Mouse (Mus musculus) forebrain, embryonic 11.5 days (tissue): ENCODE data around the gene Plaur. TPM values are rescaled to one million over a fixed set of nuclear protein-coding genes. Genes with fewer than 3 reads are reported as not detected.
A peak's percentile ranks its signal among the peaks of the same experiment; 100 is the strongest.

Experiments
- ATAC-seq: fragments of 200-750 bp; cut with Nextera tagmentation; replicated peaks from 2 replicates; pipeline ENCODE4 v1.8.0; 2017; ENCODE audit warnings: moderate TSS enrichment; ENCODE audit not compliant: low FRiP score
- DNase-seq: peaks from one replicate; pipeline ENCODE4 v3.0.0-alpha.2; 2017; ENCODE audit warnings: low spot score
- H3K27ac ChIP-seq: fragments of 300-500 bp; sonication (generic); 2 replicates; pipeline ENCODE4 v1.5.1; 2014; ENCODE audit warnings: low read depth, low read length
- H3K27me3 ChIP-seq: fragments of 300-500 bp; sonication (generic); 2 replicates; pipeline ENCODE4 v1.6.1; 2014; ENCODE audit warnings: mild to moderate bottlenecking, low read length, mixed read lengths; ENCODE audit not compliant: control insufficient read depth, insufficient read depth
- H3K36me3 ChIP-seq: fragments of 300-500 bp; sonication (generic); 2 replicates; pipeline ENCODE4 v1.6.1; 2014; ENCODE audit warnings: mild to moderate bottlenecking, low read length, moderate library complexity, mixed read lengths; ENCODE audit not compliant: control insufficient read depth, insufficient read depth
- H3K4me1 ChIP-seq: fragments of 300-500 bp; sonication (generic); replicated peaks from 2 replicates; pipeline ENCODE4 v1.6.1; 2014; ENCODE audit warnings: low read length, mixed read lengths; ENCODE audit not compliant: control insufficient read depth, insufficient read depth
- H3K4me2 ChIP-seq: fragments of 300-500 bp; sonication (generic); 2 replicates; pipeline ENCODE4 v1.6.1; 2014; ENCODE audit warnings: low read depth, mild to moderate bottlenecking, low read length, moderate library complexity, mixed read lengths; ENCODE audit not compliant: severe bottlenecking
- H3K4me3 ChIP-seq: fragments of 300-500 bp; sonication (generic); 2 replicates; pipeline ENCODE4 v1.5.1; 2014; ENCODE audit warnings: low read depth, low read length
- H3K9ac ChIP-seq: fragments of 300-500 bp; sonication (generic); 2 replicates; pipeline ENCODE4 v1.6.1; 2014; ENCODE audit warnings: low read length
- H3K9me3 ChIP-seq: fragments of 300-500 bp; sonication (generic); 2 replicates; pipeline ENCODE4 v1.6.1; 2016; ENCODE audit warnings: low read length, mixed read lengths; ENCODE audit not compliant: control insufficient read depth
- WGBS: fragments of 180-500 bp; shearing (Covaris S2); extraction: QIAGEN DNeasy Blood & Tissue Kit; methylation state at CpG from one replicate; pipeline ENCODE4 v1.1.7; 2014; 5-methylcytosine and 5-hydroxymethylcytosine counted together
- polyA plus RNA-seq: library from polyadenylated mRNA; unstranded; fragments of >200 nt; fragmentation: Nextera tagmentation; extraction: Ambion mirVana; gene quantifications from 2 replicates; pipeline ENCODE4 v1.2.1, GENCODE M21; 2014

Plaur gene
- polyA plus RNA-seq, 1 experiment from 2014 or later, result 1.1 TPM

DNA sequence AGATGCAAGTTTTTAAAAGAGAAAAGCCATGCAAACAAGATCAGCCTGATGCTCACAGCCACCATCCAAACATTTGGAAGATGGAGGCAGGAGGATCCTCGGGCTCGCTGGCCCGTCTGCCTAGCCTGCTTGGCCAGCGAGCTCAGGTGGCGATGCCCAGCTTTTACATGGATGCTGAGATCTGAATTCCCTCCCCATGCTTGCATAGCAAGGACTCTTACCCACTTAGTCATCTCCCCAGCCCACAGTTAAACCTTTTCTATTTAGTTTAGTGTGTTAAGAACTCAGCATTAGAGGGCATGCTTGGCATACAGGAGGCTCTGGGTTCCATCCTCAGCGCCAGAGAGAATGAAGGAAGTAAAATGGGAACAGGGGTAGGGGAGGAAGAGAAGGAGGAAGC is 23.1 kb upstream of the Plaur start:
- no peak for ATAC-seq

DNA sequence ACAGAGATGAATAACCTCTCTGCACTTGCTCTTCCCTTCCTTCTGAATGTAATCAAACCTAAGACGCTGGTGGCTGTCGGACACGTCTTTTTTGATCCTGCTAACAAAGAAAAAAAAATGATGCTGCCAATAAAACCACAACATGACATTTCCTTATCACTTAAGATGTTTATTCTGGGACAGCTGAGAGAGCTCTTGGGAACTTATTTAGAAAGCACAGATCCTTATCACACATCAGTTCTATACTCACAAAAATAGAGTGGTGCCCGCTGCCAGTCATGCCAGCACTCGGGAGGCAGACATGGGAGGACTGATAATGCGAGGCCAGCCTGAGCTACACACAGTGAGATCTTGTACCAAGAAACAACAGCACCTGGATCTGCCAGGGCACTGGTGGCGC is 22.4 kb upstream of the Plaur start:
- DNase-seq (no peak), ATAC-seq (no peak)
- Histone ChIP-seq H3K4me3 (no peak overlapping the region), H3K36me3 (no peaks in the 10 kb centered on the region), H3K9me3 (no peaks in the 10 kb centered on the region), H3K27me3 (no peaks in the 10 kb centered on the region), H3K9ac (no peak overlapping the region), H3K27ac (no peak overlapping the region), H3K4me1 (no peaks in the 10 kb centered on the region), H3K4me2 (no peak overlapping the region)
- WGBS, result 84% methylated on average over 7 of the region's 7 CpGs

More for the DNA sequence above, 23.1 kb upstream of the Plaur start:
- Histone ChIP-seq H3K36me3 (no peaks in the 10 kb centered on the region), H3K4me3 (no peak overlapping the region), H3K9me3 (no peaks in the 10 kb centered on the region), H3K4me1 (no peaks in the 10 kb centered on the region), H3K27me3 (no peaks in the 10 kb centered on the region), H3K9ac (no peak overlapping the region), H3K27ac (no peak overlapping the region), H3K4me2 (no peak overlapping the region)
- WGBS, result 79% methylated on average over 6 of the region's 6 CpGs
- DNase-seq, result no peak

DNA sequence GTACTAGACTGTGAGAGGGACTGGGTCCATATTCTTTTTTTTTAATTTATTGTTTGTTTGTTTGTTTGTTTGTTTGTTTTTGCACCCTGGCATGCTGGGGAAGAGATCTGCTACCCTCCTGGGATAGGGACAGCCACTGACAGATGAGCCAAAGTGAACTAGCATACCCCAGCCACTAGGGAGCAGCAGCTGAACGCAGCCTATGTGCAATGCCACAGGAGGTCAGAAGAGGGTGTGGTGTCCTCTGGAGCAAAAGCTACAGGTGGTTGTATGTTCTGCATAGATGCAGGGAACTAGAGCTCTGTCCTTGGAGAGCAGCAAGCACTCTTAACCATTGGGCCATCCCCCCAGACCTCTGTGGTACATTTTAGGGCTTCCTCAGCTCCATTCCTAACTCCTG is 20.5 kb upstream of the Plaur start:
- Histone ChIP-seq H3K4me1 (no peaks in the 10 kb centered on the region), H3K4me3 (no peak overlapping the region), H3K27me3 (no peaks in the 10 kb centered on the region), H3K27ac (no peak overlapping the region), H3K36me3 (no peaks in the 10 kb centered on the region), H3K9ac (no peak overlapping the region), H3K4me2 (no peak overlapping the region), H3K9me3 (no peaks in the 10 kb centered on the region)
- 6% methylated on average over 1 of the region's 1 CpGs for WGBS
- peak; percentile 67 for DNase-seq
- no peak for ATAC-seq

DNA sequence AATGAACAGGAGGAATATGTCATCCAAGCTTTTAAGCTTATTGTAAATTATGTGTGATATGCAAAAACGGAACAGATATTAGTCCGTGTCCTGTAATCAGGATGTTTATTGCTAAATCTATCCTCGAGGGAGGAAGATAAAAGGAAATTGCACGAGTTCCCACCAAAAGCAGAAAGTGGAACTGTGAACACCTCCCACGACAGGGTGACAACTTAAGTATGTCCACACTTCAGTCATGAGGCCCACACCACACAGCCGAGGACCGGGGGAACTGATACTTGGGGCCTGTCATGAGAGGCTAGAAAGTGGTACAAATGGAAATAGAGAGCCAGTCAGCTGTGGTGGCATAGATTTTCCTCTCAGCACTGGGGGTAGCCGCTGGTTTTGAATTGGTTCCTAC is 20.0 kb upstream of the Plaur start:
- Histone ChIP-seq H3K4me2 (no peak overlapping the region), H3K4me3 (no peak overlapping the region), H3K9me3 (no peaks in the 10 kb centered on the region), H3K36me3 (no peaks in the 10 kb centered on the region), H3K27me3 (no peaks in the 10 kb centered on the region), H3K4me1 (no peaks in the 10 kb centered on the region), H3K27ac (no peak overlapping the region), H3K9ac (no peak overlapping the region)
- 83% methylated on average over 8 of the region's 8 CpGs for WGBS
- ATAC-seq (no peak), DNase-seq (no peak)

DNA sequence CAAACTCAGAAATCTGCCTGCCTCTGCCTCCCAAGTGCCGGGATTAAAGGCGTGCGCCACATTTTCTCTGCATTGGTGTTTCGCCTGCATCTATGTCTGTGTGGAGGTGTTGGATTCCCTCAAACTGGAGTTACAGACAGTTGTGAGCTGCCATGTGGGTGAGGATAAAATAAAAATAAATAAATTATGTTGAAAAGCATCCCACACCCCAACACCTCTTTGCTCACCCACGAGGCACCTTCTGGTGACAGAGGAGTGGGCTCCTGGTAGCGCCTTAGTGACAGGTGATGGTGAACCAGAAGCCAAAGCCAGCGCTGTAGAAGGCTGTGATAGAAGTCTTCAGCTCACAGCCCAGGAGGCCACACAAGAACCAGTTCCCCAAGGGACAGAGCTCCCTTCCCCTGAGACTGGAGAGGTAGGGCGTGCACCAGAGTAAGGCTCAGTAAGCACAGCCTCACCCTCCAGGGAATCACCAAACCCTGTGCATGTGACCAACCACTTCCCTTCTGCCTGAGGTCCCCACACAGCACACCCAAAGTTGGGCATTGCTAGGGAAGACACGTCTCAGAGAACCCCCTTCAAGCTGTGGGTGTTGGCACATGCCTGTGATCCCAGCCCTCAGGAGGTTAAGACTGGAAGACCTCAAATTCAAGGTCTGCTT is 16.9 kb upstream of the Plaur start:
- Histone ChIP-seq H3K27me3 (no peaks in the 10 kb centered on the region), H3K4me1 (no peaks in the 10 kb centered on the region), H3K9me3 (no peaks in the 10 kb centered on the region), H3K27ac (no peak overlapping the region), H3K4me2 (no peak overlapping the region), H3K36me3 (no peaks in the 10 kb centered on the region), H3K9ac (no peak overlapping the region), H3K4me3 (no peak overlapping the region)
- WGBS, result 89% methylated on average over 9 of the region's 9 CpGs
- no peak for ATAC-seq
- DNase-seq, result no peak

DNA sequence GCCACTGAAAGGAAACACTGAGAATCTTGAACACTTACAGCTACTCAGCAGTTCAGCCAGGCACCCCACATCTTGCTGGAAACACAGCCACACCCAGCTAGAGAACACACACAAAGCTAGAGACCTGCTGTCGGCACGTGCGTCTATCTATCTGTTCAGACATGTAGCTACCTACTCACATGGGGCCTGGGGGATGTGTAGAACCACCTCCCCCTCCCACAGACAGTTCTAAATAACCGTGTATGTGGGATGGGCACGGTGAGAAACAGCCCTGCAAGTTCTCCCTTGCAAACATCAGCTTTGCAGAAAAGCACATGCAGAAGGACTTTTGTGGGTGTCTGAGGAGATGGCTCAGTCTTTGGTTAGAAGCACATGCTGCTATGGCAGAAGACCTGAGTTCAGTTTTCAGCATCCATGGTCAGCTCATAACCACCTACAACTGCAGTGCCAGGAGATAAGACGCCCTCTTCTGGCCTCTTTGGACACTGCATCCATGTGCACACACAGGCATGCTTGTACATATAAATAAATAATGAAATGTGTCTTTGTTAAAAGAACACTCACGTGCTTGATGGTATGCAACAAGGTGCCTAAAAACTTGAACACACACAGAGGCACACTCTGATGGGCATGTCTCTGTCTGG is 15.5 kb upstream of the Plaur start:
- ATAC-seq (no peak), DNase-seq (no peak)
- Histone ChIP-seq H3K27ac (no peak overlapping the region), H3K9ac (no peak overlapping the region), H3K27me3 (no peaks in the 10 kb centered on the region), H3K36me3 (no peaks in the 10 kb centered on the region), H3K4me3 (no peak overlapping the region), H3K9me3 (no peaks in the 10 kb centered on the region), H3K4me2 (no peak overlapping the region), H3K4me1 (no peaks in the 10 kb centered on the region)
- WGBS, result 79% methylated on average over 7 of the region's 7 CpGs

DNA sequence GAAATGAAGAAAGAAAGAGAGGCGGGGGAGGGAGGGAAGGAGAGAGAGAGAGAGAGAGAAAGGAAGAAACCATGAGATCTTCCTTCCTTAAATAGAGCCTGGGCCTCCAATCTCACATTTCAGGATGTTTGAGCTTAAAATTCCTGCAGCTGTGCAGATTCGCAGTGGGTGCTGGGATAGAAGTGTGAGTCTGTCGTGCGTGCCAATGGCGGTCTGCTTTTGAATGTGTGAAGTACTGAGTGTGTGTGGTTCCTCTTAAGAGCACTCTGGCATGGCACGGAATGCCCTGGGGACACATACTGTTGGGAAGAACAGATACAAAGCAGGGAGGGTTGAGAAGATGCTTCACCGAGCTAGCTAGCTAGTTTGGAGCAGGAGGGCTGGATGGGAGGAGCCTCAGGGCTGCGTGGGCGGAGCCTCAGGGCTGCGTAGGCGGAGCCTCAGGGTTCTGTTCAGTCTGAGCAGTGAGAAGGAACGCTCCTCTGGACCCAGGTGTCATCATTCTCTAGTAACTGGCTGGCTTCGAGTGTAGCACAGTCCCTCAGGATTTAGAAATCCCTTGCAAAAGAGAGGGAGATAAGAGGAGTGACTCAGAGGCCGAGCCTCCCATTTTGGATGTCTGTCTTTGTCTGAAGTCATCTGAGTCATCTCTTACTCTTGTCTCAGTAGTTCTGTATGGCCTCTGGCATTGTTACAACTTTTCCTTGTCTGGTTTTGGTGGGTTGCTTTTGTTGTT is 13.3 kb upstream of the Plaur start:
- H3K27ac ChIP-seq, result no peak overlapping the region
- no peak overlapping the region for H3K9ac ChIP-seq
- no peaks in the 10 kb centered on the region for H3K27me3 ChIP-seq
- H3K9me3 ChIP-seq, result no peaks in the 10 kb centered on the region
- ATAC-seq (no peak), DNase-seq (no peak)
- WGBS, result 68% methylated on average over 14 of the region's 14 CpGs
- no peak overlapping the region for H3K4me3 ChIP-seq
- no peaks in the 10 kb centered on the region for H3K4me1 ChIP-seq
- no peaks in the 10 kb centered on the region for H3K36me3 ChIP-seq
- H3K4me2 ChIP-seq, result no peak overlapping the region

DNA sequence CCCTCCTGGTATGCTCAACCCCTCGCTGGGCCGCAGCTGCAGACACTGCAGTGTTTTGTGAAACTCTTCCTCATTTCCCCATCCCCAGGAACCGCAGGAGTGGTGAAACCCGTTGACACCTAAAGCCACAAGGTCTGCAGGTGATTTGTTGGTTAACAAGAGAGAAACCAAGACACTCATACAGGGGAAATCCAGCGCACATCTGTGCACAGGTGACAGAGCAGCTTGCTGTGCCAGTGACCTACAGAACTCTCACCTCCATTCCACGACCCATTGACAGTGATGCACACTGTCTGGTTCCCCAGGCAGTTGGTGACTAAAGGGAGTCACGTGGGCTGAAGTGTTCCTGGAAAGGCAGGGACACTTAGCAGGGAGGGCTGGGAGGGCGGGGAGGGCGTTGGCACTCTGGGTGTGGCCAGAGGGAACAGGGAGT is 11.7 kb upstream of the Plaur start:
- Histone ChIP-seq H3K36me3 (no peaks in the 10 kb centered on the region), H3K27me3 (no peaks in the 10 kb centered on the region), H3K4me3 (no peak overlapping the region), H3K4me1 (no peaks in the 10 kb centered on the region), H3K9ac (no peak overlapping the region), H3K9me3 (no peaks in the 10 kb centered on the region), H3K27ac (no peak overlapping the region), H3K4me2 (no peak overlapping the region)
- no peak for ATAC-seq
- DNase-seq, result no peak
- 71% methylated on average over 9 of the region's 9 CpGs for WGBS
